Mouse (Mus musculus) thymus, adult 2 months (tissue): ENCODE results near the gene Spata17.

Source experiments
- CTCF ChIP-seq: fragments of 200-500 bp; IDR thresholded peaks from 2 replicates; pipeline ENCODE4 v1.5.1; 2012; ENCODE audit warnings: mild to moderate bottlenecking, control low read depth, low read length, moderate library complexity, borderline replicate concordance; ENCODE audit not compliant: control insufficient read depth, poor library complexity, insufficient read depth; ENCODE audit errors: extremely low read depth
- POLR2A ChIP-seq: fragments of 200-500 bp; IDR thresholded peaks from 2 replicates; pipeline ENCODE4 v1.6.1; 2012; ENCODE audit warnings: mild to moderate bottlenecking, low read length, control low read depth, moderate library complexity; ENCODE audit not compliant: control insufficient read depth, poor library complexity, insufficient read depth; ENCODE audit errors: extremely low read depth

GRCm38 (mm10) chr1:187235161-187235560 is 19.9 kb upstream of the Spata17 start:
- TF ChIP-seq CTCF (no peak), POLR2A (no peak)
